Mouse (Mus musculus) kidney, postnatal 25 days (tissue): ENCODE data around the gene Hba-a2.
A peak's percentile ranks its signal among the peaks of the same experiment; 100 is the strongest.

ENCODE experiments used
- DNase-seq, 2 experiments: peaks; one replicate each; pipeline ENCODE4 v3.0.0; 2021; ENCODE audit warnings: mixed read lengths in 2 of 2

Hba-a2 gene

DNA sequence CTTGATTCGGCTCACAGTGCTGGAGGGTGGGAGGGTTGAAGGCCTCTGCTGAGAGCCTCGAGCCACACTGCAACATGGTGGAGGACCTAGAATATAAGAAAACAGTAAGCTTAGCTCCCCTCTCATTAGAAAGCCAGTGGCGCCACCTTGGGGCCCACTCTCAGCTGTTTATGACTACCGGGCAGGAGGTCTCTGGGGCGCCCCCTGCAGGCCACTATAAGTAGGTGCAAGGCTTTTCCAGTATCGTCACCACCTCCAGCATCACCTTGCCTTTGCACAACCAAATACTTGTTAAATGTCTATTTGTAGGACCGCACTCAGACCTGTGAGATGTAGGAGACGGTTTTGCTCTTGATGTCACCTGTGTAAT lies 24.9 kb downstream of the Hba-a2 start:
- peak; percentile 74 to 75 for DNase-seq

- peak; percentile 87 to 95 for DNase-seq
Observed at GRCm38 (mm10) chr11:32324609-32325008, 28.3 kb downstream of the Hba-a2 start.

GRCm38 (mm10) chr11:32331075-32331474 lies 34.8 kb downstream of the Hba-a2 start:
- DNase-seq, result peak; percentile 62 to 71

GRCm38 (mm10) chr11:32331861-32332260 lies 35.6 kb downstream of the Hba-a2 start:
- no peak for DNase-seq

GRCm38 (mm10) chr11:32333235-32333634 lies 36.9 kb downstream of the Hba-a2 start:
- DNase-seq, result no peak

GRCm38 (mm10) chr11:32336435-32336907 lies 40.2 kb downstream of the Hba-a2 start:
- DNase-seq, result no peak

DNA sequence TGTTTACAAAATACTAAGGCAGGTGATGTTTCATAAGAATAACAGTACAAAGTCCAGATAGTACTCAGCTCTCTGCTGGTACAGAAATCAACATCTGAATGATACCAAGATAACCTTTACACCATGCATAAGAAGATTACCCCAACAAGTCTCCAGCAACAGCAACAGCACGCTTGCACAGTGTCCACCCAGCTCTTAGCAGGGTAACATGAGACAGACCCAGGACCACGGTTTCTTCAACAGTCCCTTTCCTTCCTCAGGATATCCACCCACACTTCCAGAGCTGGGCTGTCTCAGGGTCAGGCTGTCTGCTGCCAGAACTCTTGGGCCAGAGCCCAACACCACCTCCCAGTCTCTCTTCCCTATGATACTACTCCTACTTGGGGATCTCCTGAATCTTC lies 42.8 kb downstream of the Hba-a2 start:
- peak; percentile 57 to 80 for DNase-seq

GRCm38 (mm10) chr11:32340476-32341473 lies 44.5 kb downstream of the Hba-a2 start:
- DNase-seq, result peak in 1 of 2 experiments; percentile 59

- DNase-seq, result peak in 1 of 2 experiments; percentile 61
Observed at GRCm38 (mm10) chr11:32342770-32343191, 46.5 kb downstream of the Hba-a2 start.

DNA sequence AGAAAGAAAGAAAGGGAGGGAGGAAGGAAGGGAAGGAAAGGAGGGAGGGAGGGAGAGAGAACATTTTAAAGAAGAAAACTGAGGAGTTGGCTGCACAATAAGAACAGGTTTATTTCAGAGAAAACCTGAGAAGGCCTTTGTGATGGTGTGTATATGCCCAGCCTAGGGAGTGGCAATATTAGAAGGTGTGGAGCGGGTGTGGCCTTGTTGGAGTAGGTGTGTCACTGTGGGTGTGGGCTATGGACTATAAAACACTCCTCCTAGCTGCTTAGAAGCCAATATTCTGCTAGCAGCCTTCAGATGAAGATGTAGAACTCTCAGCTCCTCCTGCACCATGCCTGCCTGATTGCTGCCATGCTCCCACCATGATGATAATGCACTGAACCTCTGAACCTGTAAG lies 47.1 kb downstream of the Hba-a2 start:
- DNase-seq, result no peak

DNA sequence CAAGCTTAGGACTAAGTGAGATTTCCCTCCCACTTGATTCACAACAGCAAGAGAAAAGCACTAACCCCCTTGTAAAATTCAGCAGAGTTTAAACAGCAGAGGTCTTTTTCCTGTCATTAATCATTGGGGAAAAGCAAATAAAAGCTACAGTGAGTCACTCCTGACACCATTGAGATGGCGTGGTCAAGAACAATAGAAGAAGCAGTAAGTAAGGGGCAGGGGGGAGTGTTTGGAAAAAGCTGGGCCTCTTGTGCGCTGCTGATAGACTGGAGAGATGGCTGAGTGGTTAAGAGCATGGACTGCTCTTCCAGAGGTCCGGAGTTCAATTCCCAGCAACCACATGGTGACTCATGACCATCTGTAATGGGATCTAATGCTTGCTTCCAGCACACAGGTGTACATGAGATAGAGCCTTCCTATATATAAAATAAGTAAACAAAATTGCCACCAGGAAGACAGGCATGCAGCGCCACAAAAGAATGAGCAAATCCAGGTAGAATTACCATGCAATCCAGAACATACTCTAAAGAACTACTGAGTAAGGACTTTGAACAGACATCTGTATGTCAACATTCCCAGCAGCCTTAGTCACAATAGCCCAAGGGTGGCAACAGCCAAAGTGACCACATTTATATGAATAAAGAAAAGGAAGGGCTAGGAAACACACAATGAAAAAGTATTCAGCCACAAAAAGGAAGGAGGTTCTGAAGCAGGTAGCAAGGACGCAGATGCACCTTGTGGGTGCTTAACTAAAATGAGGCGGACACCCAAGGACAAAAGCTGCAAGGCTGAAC lies 49.4 kb downstream of the Hba-a2 start:
- no peak for DNase-seq
